Mouse (Mus musculus) neural tube, embryonic 11.5 days (tissue): ENCODE measurements at regions not wholly inside any gene's neighbourhood (a gene's known extent, or its start where the extent isn't known, plus 50 kb on each side); places are given as distances from the start of the nearest gene placed in this dataset.

Experiments used
- ATAC-seq: fragments of 200-750 bp; cut with Nextera tagmentation; 2 replicates; pipeline ENCODE4 v1.8.0; 2017; ENCODE audit warnings: moderate number of reproducible peaks, mild to moderate bottlenecking, moderate TSS enrichment, moderate library complexity; ENCODE audit not compliant: insufficient read depth, low FRiP score, low TSS enrichment
- DNase-seq: peaks from one replicate; pipeline ENCODE4 v3.0.0-alpha.2; 2015; ENCODE audit warnings: low spot score
- H3K27ac ChIP-seq: fragments of 300-500 bp; sonication (generic); 2 replicates; pipeline ENCODE4 v1.5.1; 2014; ENCODE audit warnings: low read depth, mild to moderate bottlenecking, low read length
- H3K27me3 ChIP-seq: fragments of 300-500 bp; sonication (generic); 2 replicates; pipeline ENCODE4 v1.6.1; 2014; ENCODE audit warnings: mild to moderate bottlenecking, low read length, mixed read lengths; ENCODE audit not compliant: control insufficient read depth, insufficient read depth
- H3K36me3 ChIP-seq: fragments of 300-500 bp; sonication (generic); 2 replicates; pipeline ENCODE4 v1.6.1; 2014; ENCODE audit warnings: mild to moderate bottlenecking, low read length, moderate library complexity, mixed read lengths; ENCODE audit not compliant: control insufficient read depth, insufficient read depth
- H3K4me1 ChIP-seq: fragments of 300-500 bp; sonication (generic); 2 replicates; pipeline ENCODE4 v1.6.1; 2014; ENCODE audit warnings: low read length, mixed read lengths; ENCODE audit not compliant: control insufficient read depth, insufficient read depth
- H3K4me2 ChIP-seq: fragments of 300-500 bp; sonication (generic); 2 replicates; pipeline ENCODE4 v1.6.1; 2014; ENCODE audit warnings: low read depth, mild to moderate bottlenecking, moderate library complexity
- H3K4me3 ChIP-seq: fragments of 300-500 bp; sonication (generic); 2 replicates; pipeline ENCODE4 v1.5.1; 2014; ENCODE audit warnings: low read depth, low read length
- H3K9ac ChIP-seq: fragments of 300-500 bp; sonication (generic); 2 replicates; pipeline ENCODE4 v1.6.1; 2014; ENCODE audit warnings: mild to moderate bottlenecking, low read length
- H3K9me3 ChIP-seq: fragments of 300-500 bp; sonication (generic); 2 replicates; pipeline ENCODE4 v1.6.1; 2016; ENCODE audit warnings: low read length; ENCODE audit not compliant: control insufficient read depth
- WGBS: fragments of 180-500 bp; shearing (Covaris S2); extraction: QIAGEN DNeasy Blood & Tissue Kit; methylation state at CpG from one replicate; pipeline ENCODE4 v1.1.7; 2014; 5-methylcytosine and 5-hydroxymethylcytosine counted together

GRCm38 (mm10) chr8:103457176-103457575, 644.2 kb upstream of the Cdh5 start:
- 64% methylated on average over 6 of the region's 6 CpGs for WGBS
- no peak for ATAC-seq

GRCm38 (mm10) chr8:103463557-103463956, 637.9 kb upstream of the Cdh5 start:
- H3K4me1 ChIP-seq: no peaks in the 10 kb centered on the region
- no peak overlapping the region for H3K4me3 ChIP-seq
- WGBS: 68% methylated on average over 4 of the region's 4 CpGs
- no peaks in the 10 kb centered on the region for H3K9me3 ChIP-seq
- H3K27me3 ChIP-seq: no peaks in the 10 kb centered on the region
- no peak overlapping the region for H3K4me2 ChIP-seq
- H3K36me3 ChIP-seq: no peaks in the 10 kb centered on the region
- no peak overlapping the region for H3K27ac ChIP-seq
- ATAC-seq (no peak), DNase-seq (no peak)
- no peak overlapping the region for H3K9ac ChIP-seq

More at GRCm38 (mm10) chr8:103457176-103457575, 644.2 kb upstream of the Cdh5 start:
- no peaks in the 10 kb centered on the region for H3K4me1 ChIP-seq
- H3K9me3 ChIP-seq: no peaks in the 10 kb centered on the region
- no peak overlapping the region for H3K4me3 ChIP-seq
- H3K36me3 ChIP-seq: no peaks in the 10 kb centered on the region
- DNase-seq: no peak
- no peaks in the 10 kb centered on the region for H3K27me3 ChIP-seq
- H3K4me2 ChIP-seq: no peak overlapping the region
- no peak overlapping the region for H3K9ac ChIP-seq
- H3K27ac ChIP-seq: no peak overlapping the region

- 74% methylated on average over 2 of the region's 2 CpGs for WGBS
- Histone ChIP-seq H3K4me2 (no peak overlapping the region), H3K4me3 (no peak overlapping the region), H3K27me3 (no peaks in the 10 kb centered on the region), H3K9me3 (no peaks in the 10 kb centered on the region), H3K4me1 (no peaks in the 10 kb centered on the region), H3K36me3 (no peaks in the 10 kb centered on the region), H3K9ac (no peak overlapping the region), H3K27ac (no peak overlapping the region)
- ATAC-seq (peak; percentile 80), DNase-seq (no peak)
Measured at GRCm38 (mm10) chr8:103464777-103465353, 636.6 kb upstream of the Cdh5 start.

- Histone ChIP-seq H3K4me1 (no peaks in the 10 kb centered on the region), H3K9ac (no peak overlapping the region), H3K27ac (no peak overlapping the region), H3K9me3 (no peaks in the 10 kb centered on the region), H3K4me3 (no peak overlapping the region), H3K36me3 (no peaks in the 10 kb centered on the region), H3K27me3 (no peaks in the 10 kb centered on the region), H3K4me2 (no peak overlapping the region)
- DNase-seq (no peak), ATAC-seq (no peak)
- 74% methylated on average over 6 of the region's 6 CpGs for WGBS
Measured at GRCm38 (mm10) chr8:103467536-103468160, 633.8 kb upstream of the Cdh5 start.

- DNase-seq: no peak
- Histone ChIP-seq H3K9ac (no peak overlapping the region), H3K9me3 (no peaks in the 10 kb centered on the region), H3K4me1 (no peaks in the 10 kb centered on the region), H3K36me3 (no peaks in the 10 kb centered on the region), H3K27me3 (no peaks in the 10 kb centered on the region), H3K27ac (no peak overlapping the region), H3K4me2 (no peak overlapping the region), H3K4me3 (no peak overlapping the region)
- 88% methylated on average over 1 of the region's 1 CpGs for WGBS
- no peak for ATAC-seq
Measured at GRCm38 (mm10) chr8:103469049-103469448, 632.4 kb upstream of the Cdh5 start.

GRCm38 (mm10) chr8:103470316-103470715, 631.1 kb upstream of the Cdh5 start:
- Histone ChIP-seq H3K9ac (no peak overlapping the region), H3K4me1 (no peaks in the 10 kb centered on the region), H3K27ac (no peak overlapping the region), H3K27me3 (no peaks in the 10 kb centered on the region), H3K4me3 (no peak overlapping the region), H3K4me2 (no peak overlapping the region), H3K36me3 (no peaks in the 10 kb centered on the region), H3K9me3 (no peaks in the 10 kb centered on the region)
- 76% methylated on average over 4 of the region's 4 CpGs for WGBS
- ATAC-seq (no peak), DNase-seq (no peak)

GRCm38 (mm10) chr8:103475816-103476797, 625.3 kb upstream of the Cdh5 start:
- no peak for ATAC-seq
- H3K27me3 ChIP-seq: no peaks in the 10 kb centered on the region
- no peaks in the 10 kb centered on the region for H3K9me3 ChIP-seq
- WGBS: 81% methylated on average over 12 of the region's 12 CpGs
- no peak for DNase-seq
- H3K4me2 ChIP-seq: no peak overlapping the region
- no peak overlapping the region for H3K9ac ChIP-seq
- H3K4me3 ChIP-seq: no peak overlapping the region
- no peaks in the 10 kb centered on the region for H3K4me1 ChIP-seq
- no peak overlapping the region for H3K27ac ChIP-seq
- H3K36me3 ChIP-seq: no peaks in the 10 kb centered on the region

- Histone ChIP-seq H3K27me3 (no peaks in the 10 kb centered on the region), H3K36me3 (no peaks in the 10 kb centered on the region), H3K4me2 (no peak overlapping the region), H3K9me3 (no peaks in the 10 kb centered on the region), H3K4me1 (peaks cover 8% of the 10 kb centered on the region), H3K4me3 (no peak overlapping the region), H3K27ac (no peak overlapping the region), H3K9ac (no peak overlapping the region)
- ATAC-seq: peak; percentile 66
- peak; percentile 54 for DNase-seq
- 15% methylated on average over 6 of the region's 6 CpGs for WGBS
Measured at GRCm38 (mm10) chr8:103482033-103482720, 619.2 kb upstream of the Cdh5 start.
